Mouse (Mus musculus): Measurements from ENCODE around the gene Adh1.

DNA sequence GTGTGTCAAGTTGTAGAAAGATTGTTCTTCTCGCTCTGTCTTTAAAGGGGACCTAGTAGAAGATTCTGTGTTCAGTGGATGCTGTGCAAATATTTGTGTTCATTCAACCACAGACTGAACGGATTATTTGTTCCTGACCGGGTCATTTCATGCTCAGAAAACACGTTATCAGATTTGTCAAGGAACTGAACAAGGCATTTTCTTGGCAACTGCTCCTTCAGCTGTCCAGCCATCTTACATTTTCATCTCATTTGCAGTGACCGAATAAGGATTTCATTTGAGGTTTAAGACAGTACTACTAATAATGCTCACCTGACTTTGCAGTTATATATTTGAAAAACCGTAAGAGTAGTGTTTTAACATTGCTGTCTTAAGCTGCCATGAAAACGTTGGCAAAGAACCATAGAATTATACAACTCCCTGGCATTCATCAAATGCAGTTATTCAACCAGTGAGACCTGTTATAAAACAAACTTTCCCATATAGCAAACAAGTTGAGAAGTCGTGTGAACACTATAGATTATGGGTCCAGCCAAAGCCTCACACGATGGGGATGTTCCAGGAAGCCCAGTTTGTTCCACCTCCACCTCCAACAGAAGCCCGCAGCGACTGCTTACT is 24.1 kb upstream of the Adh1 start:
- TF ChIP-seq GATA1 (IDR thresholded peaks at IDR 0.05; ENCODE audit: borderline replicate concordance, low read length) (no peak), FLI1 (IDR thresholded peaks at IDR 0.05; ENCODE audit: low read length) (no peak)
